Mouse (Mus musculus): ENCODE measurements around the gene Tmem185b.

Tmem185b gene

DNA sequence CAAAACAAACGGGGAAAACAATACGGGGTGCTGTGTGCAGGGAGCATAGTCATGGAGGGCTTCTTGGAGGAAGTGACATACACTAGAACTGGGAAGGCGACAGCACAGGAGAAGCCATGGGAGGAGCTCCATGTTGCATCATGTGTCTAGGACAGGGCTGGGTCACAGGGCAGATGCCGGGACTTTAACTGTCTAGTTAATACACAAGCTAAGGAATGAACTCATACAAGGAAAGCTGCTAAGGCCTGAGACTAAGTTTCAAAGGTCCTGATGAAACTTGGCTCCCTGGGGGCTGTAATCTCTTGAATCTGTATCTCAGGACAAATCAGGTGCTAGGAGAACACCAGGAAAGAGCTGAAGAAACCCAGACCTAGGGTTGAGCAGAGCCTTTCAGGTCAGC, 3.2 kb upstream of the Tmem185b start:
- Histone ChIP-seq H3K4me1 (replicated peaks; ENCODE audit: low read depth, low read length) (peaks cover 61% of the 10 kb centered on the region), H3K9me3 (ENCODE audit: low read length) (peaks cover 25% of the 10 kb centered on the region), H3K36me3 (ENCODE audit: insufficient read depth, low read length) (peaks cover 11% of the 10 kb centered on the region), H3K4me3 (replicated peaks; ENCODE audit: low read length) (no peak overlapping the region), H3K27me3 (ENCODE audit: insufficient read depth, low read length) (peaks cover 10% of the 10 kb centered on the region; the same call in 1 of the 2 replicates)
- TF ChIP-seq NANOG (IDR thresholded peaks at IDR 0.05; ENCODE audit: borderline replicate concordance, low read length): no peak
- no peak for TF ChIP-seq POU5F1 (IDR thresholded peaks at IDR 0.05; ENCODE audit: borderline replicate concordance, low read length)
- TF ChIP-seq CTCF (conservative IDR thresholded peaks at IDR 0.05; ENCODE audit: low read length): no peak

DNA sequence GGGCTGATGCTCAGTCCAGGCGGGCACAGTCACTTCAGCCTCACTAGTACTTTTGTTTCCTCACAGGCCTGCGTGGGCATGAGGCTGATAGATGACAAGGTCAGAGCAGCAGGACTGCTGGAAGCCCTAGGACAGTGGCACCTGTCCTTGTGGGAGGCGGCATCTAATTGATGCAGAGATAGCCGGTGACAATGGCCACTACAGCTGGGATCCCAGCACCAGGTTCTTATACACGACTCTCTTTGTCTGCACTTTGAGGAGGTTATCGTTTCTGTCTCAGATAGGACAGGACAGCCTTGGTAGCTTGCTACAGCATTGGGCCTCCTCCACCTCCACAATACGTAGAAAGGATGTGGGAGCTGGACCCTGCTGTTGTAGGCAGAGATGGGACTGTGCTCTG, 2.6 kb upstream of the Tmem185b start:
- Histone ChIP-seq H3K27me3 (ENCODE audit: insufficient read depth, low read length) (peaks cover 10% of the 10 kb centered on the region; the same call in 1 of the 2 replicates), H3K4me3 (replicated peaks; ENCODE audit: low read length) (no peak overlapping the region), H3K9me3 (ENCODE audit: low read length) (peaks cover 22% of the 10 kb centered on the region), H3K4me1 (replicated peaks; ENCODE audit: low read depth, low read length) (peaks cover 63% of the 10 kb centered on the region), H3K36me3 (ENCODE audit: insufficient read depth, low read length) (peaks cover 17% of the 10 kb centered on the region)
- no peak for TF ChIP-seq NANOG (IDR thresholded peaks at IDR 0.05; ENCODE audit: borderline replicate concordance, low read length)
- no peak for TF ChIP-seq CTCF (conservative IDR thresholded peaks at IDR 0.05; ENCODE audit: low read length)
- no peak for TF ChIP-seq POU5F1 (IDR thresholded peaks at IDR 0.05; ENCODE audit: borderline replicate concordance, low read length)

DNA sequence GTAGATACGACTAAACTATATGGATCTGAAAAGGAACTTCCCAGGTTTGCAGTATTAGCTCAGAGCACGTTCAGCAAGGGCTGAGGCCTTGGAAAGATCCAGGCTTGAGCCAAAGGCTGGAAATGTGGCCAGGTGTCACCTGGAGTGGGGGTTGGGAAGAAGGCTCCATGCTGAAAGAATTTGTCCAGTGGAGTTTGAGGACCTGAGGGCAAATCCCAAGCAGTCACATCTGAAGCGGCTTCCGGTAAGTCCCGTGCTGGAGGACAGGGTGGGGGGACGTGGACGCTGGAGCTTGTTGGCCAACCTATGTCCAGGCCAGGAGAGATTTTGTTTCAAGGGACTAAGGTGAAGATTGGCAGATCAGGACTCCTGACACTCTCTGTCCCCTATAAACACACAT, 2.1 kb upstream of the Tmem185b start:
- no peak for TF ChIP-seq NANOG (IDR thresholded peaks at IDR 0.05; ENCODE audit: borderline replicate concordance, low read length)
- no peak for TF ChIP-seq POU5F1 (IDR thresholded peaks at IDR 0.05; ENCODE audit: borderline replicate concordance, low read length)
- no peak for TF ChIP-seq CTCF (conservative IDR thresholded peaks at IDR 0.05; ENCODE audit: low read length)
- H3K4me1 ChIP-seq (replicated peaks; ENCODE audit: low read depth, low read length): peaks cover 62% of the 10 kb centered on the region
- peaks cover 22% of the 10 kb centered on the region for H3K36me3 ChIP-seq (ENCODE audit: insufficient read depth, low read length)
- peaks cover 10% of the 10 kb centered on the region; the same call in 1 of the 2 replicates for H3K27me3 ChIP-seq (ENCODE audit: insufficient read depth, low read length)
- no peak overlapping the region for H3K4me3 ChIP-seq (replicated peaks; ENCODE audit: low read length)
- peaks cover 22% of the 10 kb centered on the region for H3K9me3 ChIP-seq (ENCODE audit: low read length)

DNA sequence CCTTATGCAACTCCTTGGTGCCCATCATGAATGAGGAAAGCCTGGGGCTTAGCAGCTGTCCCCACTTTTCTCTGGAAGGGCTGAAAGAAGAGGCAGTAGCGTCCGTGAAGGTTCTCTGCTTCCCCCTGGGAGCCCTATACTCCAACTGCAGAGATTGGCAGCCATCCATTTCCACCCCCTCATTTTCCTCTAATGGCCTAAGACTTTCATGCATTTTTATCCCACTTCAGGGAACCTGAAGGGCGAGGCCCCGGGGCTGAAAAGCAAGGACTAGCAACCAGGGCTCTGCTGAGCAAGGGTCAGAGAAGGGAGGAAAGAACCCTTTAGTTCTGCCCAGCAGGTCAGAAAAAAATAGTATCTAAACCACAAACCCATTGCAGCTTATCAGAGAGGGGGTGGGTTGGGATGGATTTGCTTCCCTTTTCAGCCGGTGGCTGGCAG, 936 bp upstream of the Tmem185b start:
- Histone ChIP-seq H3K36me3 (ENCODE audit: insufficient read depth, low read length) (peaks cover 34% of the 10 kb centered on the region), H3K27me3 (ENCODE audit: insufficient read depth, low read length) (peaks cover 10% of the 10 kb centered on the region; the same call in 1 of the 2 replicates), H3K9me3 (ENCODE audit: low read length) (peaks cover 18% of the 10 kb centered on the region), H3K4me3 (replicated peaks; ENCODE audit: low read length) (peak overlapping the region; percentile 88), H3K4me1 (replicated peaks; ENCODE audit: low read depth, low read length) (peaks cover 53% of the 10 kb centered on the region)
- no peak for TF ChIP-seq POU5F1 (IDR thresholded peaks at IDR 0.05; ENCODE audit: borderline replicate concordance, low read length)
- no peak for TF ChIP-seq CTCF (conservative IDR thresholded peaks at IDR 0.05; ENCODE audit: low read length)
- TF ChIP-seq NANOG (IDR thresholded peaks at IDR 0.05; ENCODE audit: borderline replicate concordance, low read length): no peak

DNA sequence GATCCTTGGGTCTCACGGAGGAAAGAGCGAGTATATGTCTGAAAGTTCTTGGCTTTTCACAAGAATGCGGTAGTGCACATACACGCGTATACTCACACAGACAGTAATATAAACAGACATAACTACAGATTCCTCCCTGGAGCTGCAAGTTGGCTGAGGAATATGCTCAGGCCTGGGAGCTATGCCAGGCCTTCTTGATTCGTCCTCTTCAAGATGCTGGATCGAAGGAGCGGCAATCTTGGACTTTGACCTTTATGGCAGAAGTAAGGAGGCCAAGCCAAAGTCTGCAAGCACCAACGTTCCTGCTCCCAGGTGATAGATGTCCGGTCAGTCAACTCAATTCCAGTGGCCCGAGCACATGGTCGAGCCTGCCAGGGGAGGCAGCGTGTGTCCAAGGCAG, 5.0 kb downstream of the Tmem185b start:
- peaks cover 34% of the 10 kb centered on the region for H3K36me3 ChIP-seq (ENCODE audit: insufficient read depth, low read length)
- 0 out of 2 replicates have a peak, but pooled peaks cover 3% of the 10 kb centered on the region for H3K27me3 ChIP-seq (ENCODE audit: insufficient read depth, low read length)
- peaks cover 36% of the 10 kb centered on the region for H3K4me1 ChIP-seq (replicated peaks; ENCODE audit: low read depth, low read length)
- H3K4me3 ChIP-seq (replicated peaks; ENCODE audit: low read length): no peak overlapping the region
- peaks cover 6% of the 10 kb centered on the region for H3K9me3 ChIP-seq (ENCODE audit: low read length)
- no peak for TF ChIP-seq CTCF (conservative IDR thresholded peaks at IDR 0.05; ENCODE audit: low read length)
- no peak for TF ChIP-seq POU5F1 (IDR thresholded peaks at IDR 0.05; ENCODE audit: borderline replicate concordance, low read length)
- no peak for TF ChIP-seq NANOG (IDR thresholded peaks at IDR 0.05; ENCODE audit: borderline replicate concordance, low read length)

DNA sequence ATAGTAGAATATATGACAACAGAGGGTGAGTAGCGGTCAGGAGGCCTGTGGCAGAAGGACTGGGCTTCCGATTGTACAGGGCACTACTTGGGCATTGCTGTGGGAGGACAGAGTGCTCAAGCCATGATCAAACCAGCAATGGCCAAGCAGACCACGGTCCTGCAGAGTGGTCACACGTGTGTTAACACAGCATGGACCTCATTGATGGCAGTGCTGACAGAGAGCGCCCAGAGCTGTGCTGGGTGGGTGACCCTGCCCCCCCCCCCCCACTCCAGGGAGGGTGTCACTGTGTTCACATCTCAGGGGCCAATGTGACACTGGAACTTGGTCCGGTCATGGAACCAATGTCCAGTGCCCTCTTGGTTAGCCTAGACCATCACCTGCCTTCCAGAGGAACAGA, 6.2 kb downstream of the Tmem185b start:
- TF ChIP-seq NANOG (IDR thresholded peaks at IDR 0.05; ENCODE audit: borderline replicate concordance, low read length): no peak
- TF ChIP-seq CTCF (conservative IDR thresholded peaks at IDR 0.05; ENCODE audit: low read length): no peak
- Histone ChIP-seq H3K4me3 (replicated peaks; ENCODE audit: low read length) (no peak overlapping the region), H3K27me3 (ENCODE audit: insufficient read depth, low read length) (0 out of 2 replicates have a peak, but pooled peaks cover 3% of the 10 kb centered on the region), H3K4me1 (replicated peaks; ENCODE audit: low read depth, low read length) (peaks cover 27% of the 10 kb centered on the region), H3K9me3 (ENCODE audit: low read length) (peaks cover 6% of the 10 kb centered on the region), H3K36me3 (ENCODE audit: insufficient read depth, low read length) (peaks cover 29% of the 10 kb centered on the region)

DNA sequence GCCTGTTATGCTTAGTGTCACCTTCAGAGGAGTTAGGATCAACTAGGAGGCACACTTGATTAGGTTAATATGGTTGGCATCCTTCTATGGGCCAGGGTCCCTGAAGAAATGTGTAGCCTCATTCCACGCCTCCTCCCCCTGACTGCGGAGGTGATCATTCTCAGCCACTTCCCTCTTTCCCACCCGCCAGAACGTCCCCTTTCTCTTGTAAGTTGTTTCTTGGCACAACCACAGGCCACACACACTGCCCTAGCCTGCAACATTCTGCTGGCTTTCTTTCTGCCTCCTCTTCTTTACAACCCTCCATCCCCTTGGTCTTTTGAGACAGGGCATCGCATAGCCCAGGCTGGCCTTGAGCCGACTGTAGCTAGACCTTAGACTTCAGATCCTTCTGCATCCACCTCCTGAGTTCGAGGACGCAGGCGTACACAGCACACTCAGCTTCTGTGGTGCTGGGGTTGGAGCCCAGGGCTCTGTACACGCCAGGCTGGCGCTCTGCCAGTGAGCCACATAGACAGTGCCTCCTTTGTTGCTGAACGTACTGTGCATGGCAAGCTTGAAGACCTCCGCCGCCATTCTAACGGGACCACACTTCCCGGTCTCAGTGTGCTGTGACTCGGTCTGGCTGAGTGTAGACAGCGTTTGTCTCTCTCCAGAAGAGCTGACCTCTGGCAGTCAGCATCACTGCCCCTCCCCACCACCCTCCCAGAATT, 7.3 kb downstream of the Tmem185b start:
- H3K4me1 ChIP-seq (replicated peaks; ENCODE audit: low read depth, low read length): peaks cover 28% of the 10 kb centered on the region
- TF ChIP-seq POU5F1 (IDR thresholded peaks at IDR 0.05; ENCODE audit: borderline replicate concordance, low read length): no peak
- TF ChIP-seq NANOG (IDR thresholded peaks at IDR 0.05; ENCODE audit: borderline replicate concordance, low read length): no peak
- no peak for TF ChIP-seq CTCF (conservative IDR thresholded peaks at IDR 0.05; ENCODE audit: low read length)
- peaks cover 18% of the 10 kb centered on the region for H3K36me3 ChIP-seq (ENCODE audit: insufficient read depth, low read length)
- peak overlapping the region; percentile 45; the same call in 1 of the 2 replicates for H3K4me3 ChIP-seq (replicated peaks; ENCODE audit: low read length)
- H3K27me3 ChIP-seq (ENCODE audit: insufficient read depth, low read length): 0 out of 2 replicates have a peak, but pooled peaks cover 3% of the 10 kb centered on the region
- H3K9me3 ChIP-seq (ENCODE audit: low read length): peaks cover 6% of the 10 kb centered on the region

DNA sequence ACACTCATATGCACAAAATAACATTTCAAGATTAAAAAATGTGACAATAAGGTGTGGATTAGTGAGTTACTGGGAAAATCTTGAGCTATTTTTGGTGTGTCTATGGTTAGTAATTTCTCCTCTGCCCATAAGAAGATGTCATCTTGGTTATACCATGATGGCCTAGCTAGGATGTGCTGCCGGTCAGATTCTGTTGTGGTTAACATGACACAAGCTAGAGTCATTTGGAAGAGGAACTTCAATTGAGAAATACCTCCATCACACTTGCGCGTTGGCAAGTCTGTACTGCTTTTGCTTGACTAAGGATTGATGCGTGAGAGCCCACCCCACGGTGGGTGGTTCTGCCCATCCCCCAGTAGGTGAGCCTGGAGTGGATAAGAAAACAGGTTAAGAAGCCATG, 8.4 kb downstream of the Tmem185b start:
- no peak for TF ChIP-seq NANOG (IDR thresholded peaks at IDR 0.05; ENCODE audit: borderline replicate concordance, low read length)
- TF ChIP-seq POU5F1 (IDR thresholded peaks at IDR 0.05; ENCODE audit: borderline replicate concordance, low read length): no peak
- TF ChIP-seq CTCF (conservative IDR thresholded peaks at IDR 0.05; ENCODE audit: low read length): no peak
- Histone ChIP-seq H3K4me3 (replicated peaks; ENCODE audit: low read length) (no peak overlapping the region), H3K36me3 (ENCODE audit: insufficient read depth, low read length) (peaks cover 7% of the 10 kb centered on the region), H3K27me3 (ENCODE audit: insufficient read depth, low read length) (0 out of 2 replicates have a peak, but pooled peaks cover 3% of the 10 kb centered on the region), H3K9me3 (ENCODE audit: low read length) (peaks cover under 1% of the 10 kb centered on the region; the same call in 1 of the 2 replicates), H3K4me1 (replicated peaks; ENCODE audit: low read depth, low read length) (peaks cover 38% of the 10 kb centered on the region)

All from E14TG2a.4 (cell line).